In the genomic region with DNA sequence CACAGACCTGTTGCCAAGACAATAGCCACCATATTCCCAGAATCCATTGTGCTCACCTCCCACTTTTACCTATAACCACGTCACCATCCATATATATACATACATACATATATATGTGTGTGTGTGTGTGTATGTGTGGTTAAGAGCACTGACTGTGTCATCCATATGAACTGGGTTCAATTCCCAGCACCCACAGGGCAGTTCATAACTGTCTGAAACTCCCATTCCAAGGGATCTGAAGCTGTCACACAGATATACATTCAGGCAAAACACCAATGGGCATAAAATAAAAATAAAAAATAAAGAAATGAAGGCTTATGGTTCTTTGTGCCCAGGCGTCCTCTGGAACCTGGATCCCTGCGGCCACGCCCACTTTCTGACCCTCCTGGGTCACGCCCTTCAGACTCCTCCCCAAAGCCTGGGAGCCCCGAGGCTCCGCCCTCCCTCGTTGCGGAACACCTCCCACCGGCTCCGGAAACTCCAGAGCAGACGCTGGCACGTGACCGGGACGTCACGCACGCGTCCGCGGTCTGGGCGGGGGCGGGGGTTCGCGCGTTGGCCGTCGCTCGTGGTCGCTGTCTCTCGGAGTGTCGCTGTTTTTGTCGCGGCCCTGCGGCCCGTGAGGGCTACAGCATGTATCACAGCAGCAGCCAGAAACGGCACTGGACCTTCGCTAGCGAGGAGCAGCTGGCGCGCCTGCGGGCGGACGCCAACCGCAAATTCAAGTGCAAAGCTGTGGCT, we compare ENCODE assay signal across 8 mouse cellular contexts. TPM values are rescaled to one million over a fixed set of nuclear protein-coding genes. Genes with fewer than 3 reads are reported as not detected.
A peak's percentile ranks its signal among the peaks of the same experiment; 100 is the strongest.
DNase-seq lines count a peak whose midpoint lies in the region; ATAC-seq and TF ChIP-seq lines count a peak whose summit lies in the region.

TSS of gene Ccnh (plus strand) at position 506 of the 741 bp plus-strand sequence.

- no peaks in the 10 kb centered on the region for H3K9me3 ChIP-seq in embryonic facial prominence, embryonic 14.5 days (ENCODE audit: control insufficient read depth, low read length)
- no peaks in the 10 kb centered on the region for H3K9me3 ChIP-seq in limb, embryonic 13.5 days
- no peaks in the 10 kb centered on the region for H3K9me3 ChIP-seq in midbrain, embryonic 16.5 days (replicated peaks; ENCODE audit: control insufficient read depth, low read length, poor library complexity, severe bottlenecking)

- 0 out of 2 replicates have a peak, but pooled peaks have one; percentile 40 for TF ChIP-seq EP300 in heart, adult 2 months (IDR thresholded peaks at IDR 0.05; ENCODE audit: insufficient read depth, low read depth, low read length)

- no peaks in the 10 kb centered on the region for H3K4me1 ChIP-seq in embryonic facial prominence, embryonic 14.5 days (ENCODE audit: control insufficient read depth, insufficient read depth, low read length)
- peaks cover 1% of the 10 kb centered on the region for H3K4me1 ChIP-seq in heart, adult 2 months (ENCODE audit: control insufficient read depth, insufficient read depth, low read length)
- peaks cover 12% of the 10 kb centered on the region for H3K4me1 ChIP-seq in limb, embryonic 13.5 days
- peaks cover 11% of the 10 kb centered on the region for H3K4me1 ChIP-seq in midbrain, embryonic 16.5 days (ENCODE audit: control insufficient read depth, insufficient read depth, low read length)

- WGBS in embryonic facial prominence, embryonic 14.5 days, result 1% methylated on average over 36 of the region's 44 CpGs
- 2% methylated on average over 44 of the region's 44 CpGs for WGBS in heart, adult 2 months
- WGBS in limb, embryonic 13.5 days, result 2% methylated on average over 44 of the region's 44 CpGs
- 2% methylated on average over 44 of the region's 44 CpGs for WGBS in midbrain, embryonic 16.5 days

- TF ChIP-seq CTCF in heart, adult 2 months (IDR thresholded peaks at IDR 0.05), result peak; percentile 23; the same call in 1 of the 2 replicates

- peaks cover 23% of the 10 kb centered on the region for H3K36me3 ChIP-seq in embryonic facial prominence, embryonic 14.5 days (ENCODE audit: control insufficient read depth, insufficient read depth, low read length)
- H3K36me3 ChIP-seq in heart, adult 2 months (ENCODE audit: control insufficient read depth, insufficient read depth, low read length), result peaks cover 9% of the 10 kb centered on the region
- peaks cover 26% of the 10 kb centered on the region for H3K36me3 ChIP-seq in limb, embryonic 13.5 days
- H3K36me3 ChIP-seq in midbrain, embryonic 16.5 days (ENCODE audit: control insufficient read depth, insufficient read depth, low read length), result peaks cover 6% of the 10 kb centered on the region; the same call in 1 of the 2 replicates

- H3K4me2 ChIP-seq in embryonic facial prominence, embryonic 14.5 days (ENCODE audit: low read depth, low read length), result peak within 1 kb of the TSS; percentile 73
- peak within 1 kb of the TSS; percentile 83 for H3K4me2 ChIP-seq in limb, embryonic 13.5 days (replicated peaks)
- H3K4me2 ChIP-seq in midbrain, embryonic 16.5 days (ENCODE audit: low read length), result peak within 1 kb of the TSS; percentile 89

- intact Hi-C loops in heart, adult 2 months (cut with DNase I), result loop anchor here (5.0 kb wide), 2 partner anchors 103 to 858 kb away; partner anchors contain the start of gene Cox7c

- peak within 1 kb of the TSS; percentile 90 for H3K9ac ChIP-seq in embryonic facial prominence, embryonic 14.5 days (ENCODE audit: low read depth, low read length)
- peak within 1 kb of the TSS; percentile 84 for H3K9ac ChIP-seq in heart, adult 2 months (ENCODE audit: low read depth, low read length)
- peak within 1 kb of the TSS; percentile 91 for H3K9ac ChIP-seq in limb, embryonic 13.5 days
- H3K9ac ChIP-seq in midbrain, embryonic 16.5 days (ENCODE audit: low read depth, low read length), result peak within 1 kb of the TSS; percentile 93

- DNase-seq in 3T3-L1 (ENCODE audit: low read depth, low spot score), result peak; percentile 91
- peak; percentile 79 to 89 for DNase-seq in adrenal gland, postnatal 4 days (ENCODE audit: low spot score in 2 of 2)
- peak; percentile 96 for DNase-seq in embryonic facial prominence, embryonic 14.5 days (ENCODE audit: low spot score)
- peak; percentile 94 for DNase-seq in heart, adult 2 months
- DNase-seq in kidney, adult 8-10 months, result peak; percentile 92 to 93
- peak; percentile 83 to 93 for DNase-seq in spleen, postnatal 10 days (ENCODE audit: low spot score in 2 of 2)

- H3K27ac ChIP-seq in embryonic facial prominence, embryonic 14.5 days (replicated peaks; ENCODE audit: low read depth, low read length), result peak within 1 kb of the TSS; percentile 74
- H3K27ac ChIP-seq in heart, adult 2 months, result peak within 1 kb of the TSS; percentile 81
- H3K27ac ChIP-seq in limb, embryonic 13.5 days, result peak within 1 kb of the TSS; percentile 79
- peak within 1 kb of the TSS; percentile 90 for H3K27ac ChIP-seq in midbrain, embryonic 16.5 days (ENCODE audit: low read length)

- H3K27me3 ChIP-seq in embryonic facial prominence, embryonic 14.5 days (replicated peaks; ENCODE audit: control insufficient read depth, insufficient read depth, low read length), result no peaks in the 10 kb centered on the region
- H3K27me3 ChIP-seq in heart, adult 2 months (ENCODE audit: control insufficient read depth, insufficient read depth, low read length), result no peaks in the 10 kb centered on the region
- H3K27me3 ChIP-seq in limb, embryonic 13.5 days, result no peaks in the 10 kb centered on the region
- H3K27me3 ChIP-seq in midbrain, embryonic 16.5 days (ENCODE audit: control insufficient read depth, insufficient read depth, low read depth, low read length), result no peaks in the 10 kb centered on the region

- peak; percentile 98 for ATAC-seq in embryonic facial prominence, embryonic 14.5 days (ENCODE audit: low read depth)
- ATAC-seq in limb, embryonic 13.5 days (ENCODE audit: low FRiP score, low read depth), result peak; percentile 99
- ATAC-seq in midbrain, embryonic 16.5 days, result peak; percentile 97

- H3K4me3 ChIP-seq in embryonic facial prominence, embryonic 14.5 days (ENCODE audit: low read depth, low read length), result peak within 1 kb of the TSS; percentile 78
- peak within 1 kb of the TSS; percentile 79 for H3K4me3 ChIP-seq in heart, adult 2 months
- peak within 1 kb of the TSS; percentile 90 for H3K4me3 ChIP-seq in limb, embryonic 13.5 days
- H3K4me3 ChIP-seq in midbrain, embryonic 16.5 days (ENCODE audit: low read depth, low read length), result peak within 1 kb of the TSS; percentile 83

- H3K79me2 ChIP-seq in heart, adult 2 months (replicated peaks; ENCODE audit: control insufficient read depth, insufficient read depth, low read length), result no peaks in the 10 kb centered on the region; the same call in 1 of the 2 replicates

- TF ChIP-seq POLR2A in heart, adult 2 months (IDR thresholded peaks at IDR 0.05; ENCODE audit: insufficient read depth, low read depth, low read length), result peak; percentile 59

RNA-seq across cellular contexts. Expression of gene Ccnh, which starts in this region (rescaled TPM):
- 10 to 100 TPM; 46.6 to 47.8 TPM for total RNA-seq in adrenal gland, postnatal 4 days (2021)
- polyA plus RNA-seq in embryonic facial prominence, embryonic 14.5 days (2014; fragmentation: Nextera tagmentation; extraction: Ambion mirVana), result 76.4 and 82.8 TPM in 2 replicates
- total RNA-seq in heart, adult 2 months (2021), result 10 to 100 TPM; 27.0 to 30.0 TPM
- polyA plus RNA-seq in heart, adult 2 months (2012; rRNA removed), result 18.2 and 21.3 TPM in 2 replicates
- polyA plus RNA-seq in limb, embryonic 13.5 days (2015; fragmentation: Nextera tagmentation; extraction: Ambion mirVana), result 100 TPM in 2 replicates
- polyA plus RNA-seq in midbrain, embryonic 16.5 days (2015; fragmentation: Nextera tagmentation; extraction: Ambion mirVana), result 88.4 and 98.2 TPM in 2 replicates

Comparison
In these comparisons a context has a peak if more than half of its experiments do, and no peak if none do; other contexts are left out.
1. Peak in every context shown above with its lines: DNase-seq, ATAC-seq, H3K4me3 ChIP-seq and H3K27ac ChIP-seq.